Mouse (Mus musculus) cortical plate, adult 2 months (tissue): ENCODE results near the gene Cdk8.

Source experiments
- CTCF ChIP-seq: fragments of 200-500 bp; IDR thresholded peaks from 2 replicates; pipeline ENCODE4 v1.5.1; 2011; ENCODE audit warnings: mild to moderate bottlenecking, control low read depth, low read length; ENCODE audit not compliant: insufficient read depth; ENCODE audit errors: extremely low read depth
- POLR2A ChIP-seq: fragments of 200-500 bp; IDR thresholded peaks from 2 replicates; pipeline ENCODE4 v1.6.1; 2011; ENCODE audit warnings: mild to moderate bottlenecking, low read length, control low read depth; ENCODE audit not compliant: insufficient read depth; ENCODE audit errors: extremely low read depth

DNA sequence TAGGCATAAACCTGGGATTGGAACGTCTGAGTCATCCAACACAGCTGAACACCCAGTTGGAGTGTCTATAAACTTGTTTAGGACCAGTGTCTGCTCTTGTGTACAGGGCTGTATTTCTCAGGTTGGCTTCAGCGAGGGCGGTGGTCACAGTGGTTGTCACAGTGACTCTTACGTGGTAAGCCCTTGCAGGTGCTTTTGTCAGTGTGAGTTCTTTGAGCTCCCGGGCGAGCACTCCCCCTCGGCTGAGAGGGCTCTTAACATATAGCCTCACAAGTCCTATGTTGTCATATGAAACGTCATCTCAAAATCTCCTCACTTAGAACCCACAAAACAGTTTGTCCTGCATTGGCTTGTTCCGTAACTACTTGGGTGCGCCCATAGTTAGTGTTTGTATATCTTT, 7.2 kb downstream of the Cdk8 start:
- TF ChIP-seq CTCF = no peak
- TF ChIP-seq POLR2A = no peak
